In the genomic region with DNA sequence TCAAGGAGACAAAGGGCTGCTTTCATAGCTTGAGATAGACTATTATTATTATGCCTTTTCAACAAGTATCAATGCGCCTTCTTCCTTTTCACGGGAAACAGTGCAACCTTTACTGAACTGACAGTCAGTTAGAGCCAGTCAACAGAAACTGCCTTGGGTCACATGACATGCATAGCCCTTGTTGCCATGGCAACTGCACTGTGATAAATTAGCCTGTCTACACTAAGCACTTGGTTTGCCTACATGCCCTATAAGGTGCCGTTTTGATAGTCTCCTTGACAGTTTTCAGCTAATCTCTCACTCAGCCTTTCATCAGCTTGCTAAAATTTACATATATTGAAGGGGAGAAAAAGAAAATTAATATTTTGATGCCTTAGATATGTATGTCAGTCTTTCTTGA, we compare ENCODE assay signal across 8 mouse cellular contexts.
DNase-seq lines count a peak whose midpoint lies in the region; ATAC-seq lines count a peak whose summit lies in the region.

No protein-coding gene starts in this region.

- no peaks in the 10 kb centered on the region for H3K9me3 ChIP-seq in embryonic facial prominence, embryonic 14.5 days (ENCODE audit: control insufficient read depth, low read length)

- H3K9ac ChIP-seq in embryonic facial prominence, embryonic 14.5 days (ENCODE audit: low read depth, low read length): no peak overlapping the region

- H3K27ac ChIP-seq in embryonic facial prominence, embryonic 14.5 days (replicated peaks; ENCODE audit: low read depth, low read length): no peak overlapping the region

- H3K4me3 ChIP-seq in embryonic facial prominence, embryonic 14.5 days (ENCODE audit: low read depth, low read length): no peak overlapping the region

- WGBS in embryonic facial prominence, embryonic 14.5 days: 40% methylated on average over 3 of the region's 3 CpGs

- DNase-seq in layer of hippocampus, adult 11-12 months (ENCODE audit: low spot score): peak; percentile 65
- DNase-seq in layer of hippocampus, adult 9-10 months (ENCODE audit: low spot score): no peak
- peak; percentile 81 for DNase-seq in embryonic facial prominence, embryonic 14.5 days (ENCODE audit: low spot score)
- DNase-seq in layer of hippocampus, postnatal 10 days (ENCODE audit: low spot score in 2 of 2): peak; percentile 44 to 52
- peak; percentile 87 for DNase-seq in retina, postnatal 1 day
- DNase-seq in heart, adult 11 months: no peak
- no peak for DNase-seq in B cell, adult 2 months
- no peak for DNase-seq in spleen, postnatal 14 days (ENCODE audit: low spot score in 2 of 2)

- no peaks in the 10 kb centered on the region for H3K27me3 ChIP-seq in embryonic facial prominence, embryonic 14.5 days (replicated peaks; ENCODE audit: control insufficient read depth, insufficient read depth, low read length)

- no peaks in the 10 kb centered on the region for H3K36me3 ChIP-seq in embryonic facial prominence, embryonic 14.5 days (ENCODE audit: control insufficient read depth, insufficient read depth, low read length)

- H3K4me1 ChIP-seq in embryonic facial prominence, embryonic 14.5 days (ENCODE audit: control insufficient read depth, insufficient read depth, low read length): no peaks in the 10 kb centered on the region

- no peak overlapping the region for H3K4me2 ChIP-seq in embryonic facial prominence, embryonic 14.5 days (ENCODE audit: low read depth, low read length)

- ATAC-seq in embryonic facial prominence, embryonic 14.5 days (ENCODE audit: low read depth): peak; percentile 71; the same call in 1 of the 2 replicates

Comparison
In these comparisons a context has a peak if more than half of its experiments do, and no peak if none do; other contexts are left out.
1. DNase-seq: peak in layer of hippocampus, adult 11-12 months (single experiment), embryonic facial prominence, embryonic 14.5 days (single experiment), layer of hippocampus, postnatal 10 days (2 of 2) and retina, postnatal 1 day (single experiment); none in layer of hippocampus, adult 9-10 months (single experiment), heart, adult 11 months (single experiment), B cell, adult 2 months (0 of 2) and spleen, postnatal 14 days (0 of 2).